Mouse (Mus musculus) stomach, embryonic 15.5 days (tissue): Measurements from ENCODE around the gene Gtf2h2. TPM values are rescaled to one million over a fixed set of nuclear protein-coding genes. Genes with fewer than 3 reads are reported as not detected.

ENCODE experiments used
- polyA plus RNA-seq: library from polyadenylated mRNA; unstranded; fragments of >200 nt; fragmentation: Nextera tagmentation; extraction: Ambion mirVana; gene quantifications from 2 replicates; pipeline ENCODE4 v1.2.1, GENCODE M21; 2015

The Gtf2h2 gene
- polyA plus RNA-seq, 1 experiment from 2014 or later: 62.0 TPM

Other genes starting within 250 kb of the Gtf2h2 start
- 2.1 and 2.2 TPM in 2 replicates for gene Naip5, start 246.3 kb downstream of the Gtf2h2 start, polyA plus RNA-seq
- gene Naip6, start 174.9 kb downstream of the Gtf2h2 start, polyA plus RNA-seq: 2.1 and 2.3 TPM in 2 replicates
- 0.82 and 1.4 TPM in 2 replicates for gene Naip1, start 39.7 kb downstream of the Gtf2h2 start, polyA plus RNA-seq
- 58.9 and 70.3 TPM in 2 replicates for gene Ocln, start 60.1 kb upstream of the Gtf2h2 start, polyA plus RNA-seq
- 19.5 and 24.8 TPM in 2 replicates for gene Marveld2, start 124.4 kb upstream of the Gtf2h2 start, polyA plus RNA-seq
- gene Ak6, start 158.4 kb upstream of the Gtf2h2 start, polyA plus RNA-seq: 255 and 261 TPM in 2 replicates
- gene Rad17, start 158.5 kb upstream of the Gtf2h2 start, polyA plus RNA-seq: 17.9 and 19.0 TPM in 2 replicates
- 8.5 and 11.3 TPM in 2 replicates for gene Taf9, start 159.0 kb upstream of the Gtf2h2 start, polyA plus RNA-seq
- 8.7 and 9.4 TPM in 2 replicates for gene Ccdc125, start 177.1 kb upstream of the Gtf2h2 start, polyA plus RNA-seq
- 75.6 and 81.7 TPM in 2 replicates for gene Cdk7, start 238.4 kb upstream of the Gtf2h2 start, polyA plus RNA-seq